Comparison of ENCODE assay signal across 9 mouse cellular contexts in the genomic region with DNA sequence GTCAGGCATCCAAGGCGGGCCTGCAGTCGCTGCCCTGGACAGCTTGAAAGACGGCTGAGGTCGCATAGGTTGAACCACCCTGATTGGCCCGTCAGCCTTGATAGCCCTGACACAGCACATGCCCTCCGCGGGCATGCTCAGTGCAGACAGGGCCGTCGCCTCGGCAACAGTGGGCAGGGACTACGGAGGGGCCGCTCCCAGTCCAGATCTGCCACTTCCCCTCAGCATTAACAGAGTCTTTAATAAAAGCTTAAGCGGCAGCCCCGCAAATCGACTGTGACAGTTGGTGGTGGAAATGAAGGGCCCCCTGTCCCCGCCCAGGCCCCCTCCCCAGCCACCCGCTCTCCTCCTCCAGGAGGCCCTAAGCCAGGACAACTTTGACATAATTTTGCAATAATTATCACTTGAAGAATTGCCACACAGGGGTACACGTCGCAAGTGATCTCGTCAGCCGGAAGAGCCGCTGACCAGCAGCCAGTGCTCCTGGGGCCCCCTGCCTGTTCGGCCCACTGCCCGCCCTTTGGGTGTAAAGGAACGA.
DNase-seq lines count a peak whose midpoint lies in the region; ATAC-seq and TF ChIP-seq lines count a peak whose summit lies in the region.
"Had no signal": no experiment of that assay in that cellular context is flagged by ENCODE, and none has a peak within 500 bp of the region (broad histone marks: within the 10 kb centered on the region; RNA-seq: fewer than 3 reads in every experiment).

No protein-coding gene starts in this region.

- no peaks in the 10 kb centered on the region for H3K9me3 ChIP-seq in intestine, embryonic 16.5 days (ENCODE audit: control insufficient read depth, low read length)
- no peaks in the 10 kb centered on the region for H3K9me3 ChIP-seq in liver, embryonic 16.5 days (replicated peaks; ENCODE audit: control insufficient read depth, low read length)
- H3K9me3 ChIP-seq: G1E had no signal

- peaks cover 3% of the 10 kb centered on the region; the same call in 1 of the 2 replicates for H3K4me1 ChIP-seq in bone marrow, adult 2 months (ENCODE audit: control insufficient read depth, insufficient read depth, low read length)
- peaks cover 20% of the 10 kb centered on the region for H3K4me1 ChIP-seq in intestine, embryonic 16.5 days (ENCODE audit: control insufficient read depth, insufficient read depth, low read length)
- H3K4me1 ChIP-seq in liver, embryonic 16.5 days (ENCODE audit: control insufficient read depth, low read depth, low read length) = peaks cover 7% of the 10 kb centered on the region

- H3K4me3 ChIP-seq in bone marrow, adult 2 months (replicated peaks; ENCODE audit: control insufficient read depth, low read depth, low read length) = peak overlapping the region; percentile 63
- H3K4me3 ChIP-seq in intestine, embryonic 16.5 days (ENCODE audit: low read length) = peak overlapping the region; percentile 29
- H3K4me3 ChIP-seq in liver, embryonic 16.5 days (ENCODE audit: low read depth, low read length) = peak overlapping the region; percentile 16

- peak overlapping the region; percentile 90 for H3K27ac ChIP-seq in bone marrow, adult 2 months (ENCODE audit: control insufficient read depth, insufficient read depth, low read depth, low read length, poor library complexity)
- H3K27ac ChIP-seq in intestine, embryonic 16.5 days (ENCODE audit: low read length) = peak overlapping the region; percentile 48
- H3K27ac ChIP-seq in liver, embryonic 16.5 days (ENCODE audit: low read length) = peak overlapping the region; percentile 50

- no peaks in the 10 kb centered on the region for H3K27me3 ChIP-seq in intestine, embryonic 16.5 days (replicated peaks; ENCODE audit: control insufficient read depth, insufficient read depth, low read length)
- H3K27me3 ChIP-seq in liver, embryonic 16.5 days (ENCODE audit: control insufficient read depth, insufficient read depth, low read depth, low read length) = no peaks in the 10 kb centered on the region; the same call in 1 of the 2 replicates

- DNase-seq in layer of hippocampus, adult 11-12 months (ENCODE audit: low spot score) = peak; percentile 48
- no peak for DNase-seq in layer of hippocampus, adult 9-10 months (ENCODE audit: low spot score)
- DNase-seq in heart, adult 11 months = peak; percentile 99
- peak; percentile 80 for DNase-seq in neural tube, embryonic 10.5 days (ENCODE audit: extremely low spot score, low spot score)
- peak; percentile 18 to 30 for DNase-seq in thymus, postnatal 36 days

- TF ChIP-seq CTCF in bone marrow, adult 2 months (IDR thresholded peaks at IDR 0.05; ENCODE audit: control insufficient read depth, insufficient read depth, low read length) = no peak

- WGBS in bone marrow, adult 2 months = 2% methylated on average over 25 of the region's 25 CpGs
- WGBS in intestine, embryonic 16.5 days = 10% methylated on average over 25 of the region's 25 CpGs
- WGBS in liver, embryonic 16.5 days (ENCODE audit: insufficient replicate concordance) = 4% methylated on average over 25 of the region's 25 CpGs

- peak; percentile 49; the same call in 1 of the 2 replicates for TF ChIP-seq POLR2A in bone marrow, adult 2 months (IDR thresholded peaks at IDR 0.05; ENCODE audit: borderline replicate concordance, control insufficient read depth, low read depth, low read length)

- H3K36me3 ChIP-seq in intestine, embryonic 16.5 days (ENCODE audit: control insufficient read depth, insufficient read depth, low read length) = no peaks in the 10 kb centered on the region
- no peaks in the 10 kb centered on the region for H3K36me3 ChIP-seq in liver, embryonic 16.5 days (ENCODE audit: control insufficient read depth, insufficient read depth)
- H3K36me3 ChIP-seq: G1E had no signal

- H3K9ac ChIP-seq in intestine, embryonic 16.5 days (ENCODE audit: low read depth, low read length) = peak overlapping the region; percentile 59
- peak overlapping the region; percentile 9; the same call in 1 of the 2 replicates for H3K9ac ChIP-seq in liver, embryonic 16.5 days (ENCODE audit: low read depth, low read length)

- ATAC-seq in intestine, embryonic 16.5 days = peak; percentile 95
- peak; percentile 90 for ATAC-seq in liver, embryonic 16.5 days (ENCODE audit: low read depth)

- peak overlapping the region; percentile 52 for H3K4me2 ChIP-seq in intestine, embryonic 16.5 days (ENCODE audit: low read depth, low read length)
- peak overlapping the region; percentile 34 for H3K4me2 ChIP-seq in liver, embryonic 16.5 days (ENCODE audit: low read depth, low read length)
